Mouse (Mus musculus) midbrain, postnatal 0 days (tissue): ENCODE results near the gene Mcoln1. TPM values are rescaled to one million over a fixed set of nuclear protein-coding genes. Genes with fewer than 3 reads are reported as not detected.
A peak's percentile ranks its signal among the peaks of the same experiment; 100 is the strongest.

Experiments used
- ATAC-seq: fragments of 200-750 bp; cut with Nextera tagmentation; 2 replicates; pipeline ENCODE4 v1.8.0; 2017; ENCODE audit warnings: moderate number of reproducible peaks, mild to moderate bottlenecking, moderate TSS enrichment, moderate library complexity; ENCODE audit not compliant: low FRiP score
- DNase-seq: peaks from one replicate; pipeline ENCODE4 v3.0.0-alpha.2; 2015; ENCODE audit warnings: low spot score
- H3K27ac ChIP-seq: fragments of 300-500 bp; sonication (generic); 2 replicates; pipeline ENCODE4 v1.5.1; 2014; ENCODE audit warnings: low read depth, mild to moderate bottlenecking, low read length, mixed read lengths
- H3K27me3 ChIP-seq: fragments of 300-500 bp; sonication (generic); 2 replicates; pipeline ENCODE4 v1.6.1; 2014; ENCODE audit warnings: low read length, control low read depth, mixed read lengths; ENCODE audit not compliant: insufficient read depth
- H3K36me3 ChIP-seq: fragments of 300-500 bp; sonication (generic); 2 replicates; pipeline ENCODE4 v1.6.1; 2014; ENCODE audit warnings: low read length, control low read depth, mixed read lengths; ENCODE audit not compliant: insufficient read depth
- H3K4me1 ChIP-seq: fragments of 300-500 bp; sonication (generic); 2 replicates; pipeline ENCODE4 v1.6.1; 2014; ENCODE audit warnings: mild to moderate bottlenecking, control low read depth, antibody characterized with exemption, low read length, mixed read lengths; ENCODE audit not compliant: insufficient read depth
- H3K4me2 ChIP-seq: fragments of 300-500 bp; sonication (generic); 2 replicates; pipeline ENCODE4 v1.6.1; 2014; ENCODE audit warnings: low read depth, mild to moderate bottlenecking, low read length, mixed read lengths; ENCODE audit not compliant: poor library complexity, severe bottlenecking
- H3K4me3 ChIP-seq: fragments of 300-500 bp; sonication (generic); 2 replicates; pipeline ENCODE4 v1.5.1; 2014; ENCODE audit warnings: low read depth, mild to moderate bottlenecking, low read length, moderate library complexity
- H3K9ac ChIP-seq: fragments of 300-500 bp; sonication (generic); replicated peaks from 2 replicates; pipeline ENCODE4 v1.6.1; 2014; ENCODE audit warnings: mild to moderate bottlenecking, low read length, moderate library complexity, mixed read lengths; ENCODE audit not compliant: poor library complexity, severe bottlenecking
- H3K9me3 ChIP-seq: fragments of 300-500 bp; sonication (generic); 2 replicates; pipeline ENCODE4 v1.6.1; 2016; ENCODE audit warnings: low read length, control low read depth
- CTCF ChIP-seq: IDR thresholded peaks from 2 replicates; pipeline ENCODE4 v1.5.1; 2016; ENCODE audit warnings: antibody characterized with exemption, mild to moderate bottlenecking
- WGBS: fragments of 180-500 bp; shearing (Covaris S2); extraction: QIAGEN DNeasy Blood & Tissue Kit; methylation state at CpG from one replicate; pipeline ENCODE4 v1.1.7; 2014; 5-methylcytosine and 5-hydroxymethylcytosine counted together
- polyA plus RNA-seq: library from polyadenylated mRNA; unstranded; fragments of >200 nt; fragmentation: Nextera tagmentation; extraction: Ambion mirVana; gene quantifications from 2 replicates; pipeline ENCODE4 v1.2.1, GENCODE M21; 2015
- total RNA-seq: library from RNA; depleted of rRNA; stranded (reverse); fragments of >200 nt; gene quantifications from 2 replicates; pipeline ENCODE4 v1.2.3, GENCODE M21; 2014

Gene Mcoln1
- total and polyA plus RNA-seq, 2 experiments from 2014 or later: 108 to 116 TPM

DNA sequence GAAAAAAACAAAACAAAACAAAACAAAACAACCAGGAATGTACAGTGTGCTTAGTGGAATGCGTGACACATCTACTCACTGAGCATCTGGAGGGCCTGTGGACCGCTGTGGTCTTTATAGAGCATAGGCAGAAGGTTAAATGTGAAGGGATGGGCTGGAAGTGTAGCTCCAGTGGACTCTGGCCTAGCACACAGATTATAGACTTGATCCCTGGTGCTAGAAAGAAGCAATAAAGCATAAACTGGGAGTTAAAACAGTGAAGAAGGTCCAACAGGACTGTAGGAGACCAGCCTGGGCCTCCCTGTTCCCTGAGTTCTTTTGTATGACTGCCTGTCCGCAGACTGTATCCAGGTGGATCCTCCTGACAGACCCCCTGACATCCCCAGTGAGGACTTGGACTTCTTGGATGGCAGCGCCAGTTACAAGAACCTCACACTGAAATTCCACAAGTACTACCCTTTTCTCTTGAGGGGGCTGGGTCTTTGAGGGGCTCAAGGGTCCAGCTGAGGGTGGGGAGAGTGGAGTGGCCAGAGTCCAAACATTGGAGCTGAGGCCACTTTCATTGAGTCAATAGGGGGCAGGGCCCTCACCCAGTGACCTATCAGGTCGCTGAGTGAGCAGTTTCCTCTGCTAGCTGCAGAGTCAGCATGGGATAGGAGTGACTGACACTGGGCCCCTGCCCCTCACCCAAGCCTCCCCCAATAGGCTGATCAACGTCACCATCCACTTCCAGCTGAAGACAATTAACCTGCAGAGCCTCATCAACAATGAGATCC lies 7.9 kb downstream of the Mcoln1 start:
- ATAC-seq (no peak), DNase-seq (no peak)
- Histone ChIP-seq H3K9me3 (no peaks in the 10 kb centered on the region), H3K4me2 (no peak overlapping the region), H3K27ac (no peak overlapping the region), H3K27me3 (no peaks in the 10 kb centered on the region), H3K4me3 (no peak overlapping the region), H3K4me1 (no peaks in the 10 kb centered on the region), H3K9ac (no peak overlapping the region), H3K36me3 (peaks cover 51% of the 10 kb centered on the region)
- 87% methylated on average over 6 of the region's 6 CpGs for WGBS
- TF ChIP-seq CTCF: no peak

DNA sequence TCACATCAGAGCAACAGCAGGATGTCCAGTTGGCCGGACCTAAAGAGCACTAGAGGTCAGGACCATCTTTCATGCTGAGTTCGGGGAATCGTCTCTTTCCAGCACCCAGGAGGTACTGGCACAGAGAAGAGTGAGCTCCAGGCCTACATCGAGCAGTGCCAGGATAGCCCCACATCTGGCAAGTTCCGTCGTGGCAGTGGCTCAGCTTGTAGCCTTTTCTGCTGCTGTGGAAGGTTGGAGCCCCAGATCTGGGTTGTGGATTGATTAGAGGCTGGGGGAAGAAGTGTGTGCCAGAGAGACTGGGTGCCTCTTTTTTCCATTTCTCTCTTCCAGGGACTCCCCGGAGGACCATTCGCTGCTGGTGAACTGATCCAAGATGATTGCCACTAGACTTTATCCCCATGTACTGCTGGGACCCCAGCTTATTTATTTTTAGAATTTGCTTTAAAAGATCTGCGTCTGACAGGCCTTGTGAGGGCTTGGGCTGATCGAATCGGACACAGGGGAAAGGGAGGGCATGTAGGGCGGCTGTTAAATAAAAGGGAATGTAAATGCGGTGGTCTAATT lies 14.5 kb downstream of the Mcoln1 start:
- WGBS: 29% methylated on average over 13 of the region's 13 CpGs

DNA sequence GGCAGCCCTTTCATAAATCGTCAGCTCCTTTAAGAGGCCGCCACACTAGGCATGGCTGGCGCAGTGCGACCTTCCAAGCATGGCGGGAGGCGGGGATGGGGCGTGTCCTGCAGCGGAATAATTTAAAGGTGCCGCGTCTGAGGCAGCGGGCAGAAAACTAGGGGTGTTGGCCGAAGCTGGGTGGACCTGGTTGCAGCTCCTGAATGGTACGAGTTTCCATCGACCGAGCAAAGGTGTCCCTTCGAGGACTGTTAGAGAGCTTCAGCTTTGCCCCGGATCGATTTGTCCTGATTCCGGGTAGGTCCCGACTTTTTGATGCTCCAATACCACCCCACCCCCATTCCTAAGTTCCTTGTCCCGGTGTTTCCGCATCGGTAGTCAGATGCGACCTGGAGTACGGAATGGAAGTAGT lies 15.0 kb downstream of the Mcoln1 start, which contains the start of gene Pnpla6:
TSS of gene Pnpla6 (plus strand) at position 125 of the 412 bp plus-strand sequence.
- H3K36me3 ChIP-seq: peaks cover 32% of the 10 kb centered on the region
- H3K9ac ChIP-seq: peak within 1 kb of the TSS; percentile 70
- peak within 1 kb of the TSS; percentile 67 for H3K4me3 ChIP-seq
- DNase-seq (peak; percentile 91), ATAC-seq (peak; percentile 76)
- no peaks in the 10 kb centered on the region for H3K4me1 ChIP-seq
- peak within 1 kb of the TSS; percentile 86 for H3K27ac ChIP-seq
- 0% methylated on average over 25 of the region's 25 CpGs for WGBS
- TF ChIP-seq CTCF: peak; percentile 27; the same call in 1 of the 2 replicates
- H3K9me3 ChIP-seq: no peaks in the 10 kb centered on the region
- H3K4me2 ChIP-seq: peak within 1 kb of the TSS; percentile 94
- H3K27me3 ChIP-seq: no peaks in the 10 kb centered on the region

More for the DNA sequence above, 14.5 kb downstream of the Mcoln1 start:
- ATAC-seq (no peak), DNase-seq (no peak)
- Histone ChIP-seq H3K27me3 (no peaks in the 10 kb centered on the region), H3K4me1 (no peaks in the 10 kb centered on the region), H3K9ac (peak overlapping the region; percentile 70; the same call in 1 of the 2 replicates), H3K4me2 (peak overlapping the region; percentile 94), H3K4me3 (peak overlapping the region; percentile 67), H3K27ac (peak overlapping the region; percentile 86), H3K9me3 (no peaks in the 10 kb centered on the region), H3K36me3 (peaks cover 35% of the 10 kb centered on the region)
- no peak for TF ChIP-seq CTCF

DNA sequence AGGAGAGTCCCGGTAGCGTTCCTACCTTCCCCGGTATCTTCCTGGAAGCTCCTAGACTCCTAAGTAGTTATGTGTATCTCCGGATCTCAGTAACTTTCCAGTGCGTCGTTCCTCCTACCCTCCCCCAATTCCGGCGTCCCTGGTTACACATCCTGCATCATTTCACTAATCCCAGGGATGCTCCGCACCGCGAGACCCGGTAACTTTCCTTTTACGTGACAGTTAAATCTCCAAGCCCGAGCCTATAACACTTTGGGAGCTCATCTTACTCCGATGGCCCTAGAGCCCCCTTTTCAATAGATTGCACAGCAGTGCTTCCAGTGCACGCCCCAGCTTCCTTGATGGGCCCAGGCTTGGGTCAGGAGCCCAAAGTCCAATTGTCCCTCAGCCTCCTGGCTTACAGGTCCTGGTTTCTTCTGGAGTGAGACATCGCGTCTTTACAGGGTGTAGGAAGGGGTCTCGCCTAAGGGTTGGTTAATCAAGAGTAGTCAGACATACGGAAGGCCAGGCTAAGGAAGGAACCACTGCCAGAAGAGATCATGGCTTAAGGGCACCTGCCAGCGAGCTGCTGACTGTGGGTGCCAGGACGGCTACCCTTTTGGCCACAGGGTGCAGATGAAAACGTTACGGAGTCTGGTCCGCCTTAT lies 15.6 kb downstream of the Mcoln1 start:
- peak; percentile 65 for ATAC-seq
- Histone ChIP-seq H3K4me3 (peak overlapping the region; percentile 67), H3K36me3 (peaks cover 26% of the 10 kb centered on the region), H3K9ac (peak overlapping the region; percentile 70), H3K4me1 (no peaks in the 10 kb centered on the region), H3K27ac (peak overlapping the region; percentile 86), H3K9me3 (no peaks in the 10 kb centered on the region), H3K27me3 (no peaks in the 10 kb centered on the region), H3K4me2 (peak overlapping the region; percentile 94)
- under 1% methylated on average over 25 of the region's 25 CpGs for WGBS
- no peak for TF ChIP-seq CTCF
- peak; percentile 58 for DNase-seq

DNA sequence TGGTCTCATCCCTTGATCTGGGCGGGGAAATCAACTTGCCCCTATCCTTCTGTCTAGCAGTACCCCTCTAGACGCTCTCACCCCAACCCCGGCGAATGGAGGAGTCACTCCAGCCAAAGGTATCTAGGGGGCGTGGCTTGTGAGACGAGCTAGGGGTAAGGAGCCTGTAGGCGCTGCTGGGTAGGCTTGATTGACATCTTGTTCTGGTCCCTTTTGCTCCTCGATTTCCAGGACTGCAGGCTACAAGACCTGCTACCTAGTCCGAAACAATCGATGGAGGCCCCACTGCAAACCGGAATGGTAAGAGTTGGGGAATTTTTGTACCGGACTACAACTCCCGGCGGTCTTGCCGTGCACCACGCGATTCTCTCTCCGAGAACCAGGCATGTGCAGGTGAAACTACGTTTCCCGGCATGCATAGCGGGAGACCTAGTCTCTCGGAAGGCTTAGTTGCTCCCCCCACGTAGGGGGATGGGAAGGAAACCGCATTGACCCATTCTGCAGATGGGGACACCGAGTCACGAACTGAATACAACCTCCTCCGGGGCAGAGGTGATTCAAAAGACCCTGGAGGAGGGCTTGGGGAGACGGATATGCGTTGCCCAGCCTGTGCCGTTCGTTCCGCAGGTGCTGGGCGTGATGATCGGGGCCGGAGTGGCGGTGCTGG lies 16.3 kb downstream of the Mcoln1 start:
- TF ChIP-seq CTCF: 0 out of 2 replicates have a peak, but pooled peaks have one; percentile 3
- ATAC-seq: peak; percentile 82

More for the DNA sequence above, 16.3 kb downstream of the Mcoln1 start:
- Histone ChIP-seq H3K9ac (peak overlapping the region; percentile 70), H3K27me3 (no peaks in the 10 kb centered on the region), H3K36me3 (peaks cover 22% of the 10 kb centered on the region), H3K9me3 (no peaks in the 10 kb centered on the region), H3K4me1 (no peaks in the 10 kb centered on the region), H3K4me2 (peak overlapping the region; percentile 94), H3K4me3 (peak overlapping the region; percentile 67), H3K27ac (peak overlapping the region; percentile 86)
- WGBS: 2% methylated on average over 36 of the region's 36 CpGs
- DNase-seq: peak; percentile 96
